Mouse (Mus musculus): Measurements from ENCODE around the gene Arpc1b.

GRCm38 (mm10) chr5:145104328-145104727 is 9.7 kb upstream of the Arpc1b start:
- TF ChIP-seq POLR2A (IDR thresholded peaks at IDR 0.05; ENCODE audit: insufficient read depth, low read depth, low read length), result no peak
- no peak for TF ChIP-seq CTCF (IDR thresholded peaks at IDR 0.05; ENCODE audit: insufficient read depth, low read depth, low read length)
